Mouse (Mus musculus): ENCODE results near the gene Eif3f. TPM values are rescaled to one million over a fixed set of nuclear protein-coding genes. Genes with fewer than 3 reads are reported as not detected.

Gene Eif3f
- total and polyA plus RNA-seq, 3 experiments, result 86.9 to 172 (median 119) TPM

DNA sequence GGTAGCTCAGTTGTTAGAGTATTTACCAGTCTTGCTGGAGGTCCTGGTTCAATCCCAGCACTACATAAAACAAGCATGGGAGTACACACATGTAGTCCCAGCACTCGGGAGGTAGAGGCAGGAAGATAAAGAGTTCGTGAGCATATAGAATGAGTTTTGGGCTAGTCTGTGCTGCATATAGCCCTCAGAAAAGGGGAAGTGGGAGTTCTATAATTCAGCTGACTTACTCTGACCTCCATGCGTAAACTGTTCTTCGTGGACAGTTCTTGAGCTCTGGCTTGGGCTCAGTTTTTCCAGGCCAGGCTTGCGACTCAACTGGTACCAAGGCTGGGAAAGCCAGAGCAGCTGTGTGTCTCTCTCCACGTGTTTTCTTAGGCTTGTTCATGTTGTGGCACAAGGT, 18.6 kb downstream of the Eif3f start:
- in situ Hi-C loops (cut with MboI; ENCODE audit: low pct_ligation_motif_present, low pct_unique_long_range_greater_than_20kb, low sequenced_read_pairs), result no loop called here
- Histone ChIP-seq H3K27me3 (replicated peaks) (no peaks in the 10 kb centered on the region), H3K4me3 (replicated peaks in 1 of 3; ENCODE audit: low read depth in 2 of 3, low read length in 2 of 3, poor library complexity in 1 of 3) (no peak overlapping the region), H3K4me1 (ENCODE audit: control insufficient read depth in 1 of 2, insufficient read depth in 2 of 2) (peaks cover 0 to 12% of the 10 kb centered on the region in 2 experiments; a peak in 2 of 4 replicates), H3K4me2 (ENCODE audit: insufficient read depth, low read depth, poor library complexity, severe bottlenecking) (no peak overlapping the region), H3K9ac (ENCODE audit: insufficient read depth, low read depth) (no peak overlapping the region), H3K27ac (ENCODE audit: insufficient read depth, low read depth) (no peak overlapping the region), H3K9me3 (replicated peaks; ENCODE audit: low read length) (peaks cover 7% of the 10 kb centered on the region), H3K36me3 (replicated peaks in 1 of 2; ENCODE audit: control insufficient read depth in 1 of 2, insufficient read depth in 1 of 2, low read length in 1 of 2) (peaks cover 0 to 5% of the 10 kb centered on the region in 2 experiments), H3K79me2 (replicated peaks; ENCODE audit: control insufficient read depth, extremely low read depth, insufficient read depth, poor library complexity, severe bottlenecking) (no peaks in the 10 kb centered on the region)
- TF ChIP-seq RAD21 (IDR thresholded peaks at IDR 0.05; ENCODE audit: low read depth, low read length) (no peak), IRF4 (IDR thresholded peaks at IDR 0.05; ENCODE audit: low read depth, low read length) (peak; percentile 34; the same call in 1 of the 2 replicates), ETS1 (conservative IDR thresholded peaks at IDR 0.05; ENCODE audit: low read depth, low read length) (no peak), JUN (IDR thresholded peaks at IDR 0.05; ENCODE audit: insufficient read depth, low read depth, low read length) (no peak), SMC3 (IDR thresholded peaks at IDR 0.05; ENCODE audit: low read depth, low read length) (no peak), GABPA (IDR thresholded peaks at IDR 0.05; ENCODE audit: insufficient replicate concordance, low read depth, low read length) (no peak), NELFE (IDR thresholded peaks at IDR 0.05; ENCODE audit: low read depth, low read length) (no peak), MAX (IDR thresholded peaks at IDR 0.05; ENCODE audit: low read length) (no peak), TCF12 (IDR thresholded peaks at IDR 0.05; ENCODE audit: low read depth, low read length) (no peak)
- DNase-seq (ENCODE audit: extremely low read depth), result no peak
- dilution Hi-C loops (cut with MboI; ENCODE audit: extremely low pct_ligation_motif_present, extremely low pct_unique_long_range_greater_than_20kb, low sequenced_read_pairs), result no loop called here

DNA sequence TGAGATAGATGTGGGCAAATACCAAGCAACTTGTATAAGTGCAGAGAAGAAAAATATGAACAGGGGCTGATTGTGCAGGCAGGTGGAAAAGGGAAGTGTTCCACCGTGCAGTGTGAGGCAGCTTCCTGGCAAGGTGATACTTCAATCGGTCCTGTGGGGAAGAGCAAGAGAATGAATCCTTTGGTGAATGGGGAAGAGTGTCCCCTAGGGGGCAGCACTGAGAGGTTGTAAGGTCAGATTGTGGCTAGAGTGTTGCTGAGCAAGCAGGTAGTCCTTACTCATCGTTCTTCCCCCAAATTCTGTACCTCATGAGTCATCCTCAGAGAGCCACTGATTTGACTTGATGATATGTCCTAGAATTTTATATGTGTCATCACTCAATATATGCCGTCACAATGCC, 20.0 kb downstream of the Eif3f start:
- TF ChIP-seq SMC3 (IDR thresholded peaks at IDR 0.05; ENCODE audit: low read depth, low read length) (0 out of 2 replicates have a peak, but pooled peaks have one; percentile 8), CTCF (conservative IDR thresholded peaks at IDR 0.05 in 1 of 2, IDR thresholded peaks at IDR 0.05 in 1 of 2; ENCODE audit: low read depth in 2 of 2, low read length in 2 of 2) (peak; percentile 59 to 63; a peak in 3 of 4 replicates), USF2 (conservative IDR thresholded peaks at IDR 0.05; ENCODE audit: low read depth, low read length) (no peak)
- no peaks in the 10 kb centered on the region for H3K79me2 ChIP-seq (replicated peaks; ENCODE audit: control insufficient read depth, extremely low read depth, insufficient read depth, poor library complexity, severe bottlenecking)
- H3K4me1 ChIP-seq (ENCODE audit: control insufficient read depth in 1 of 2, insufficient read depth in 2 of 2), result peaks cover 0 to 12% of the 10 kb centered on the region in 2 experiments; a peak in 2 of 4 replicates
- H3K4me2 ChIP-seq (ENCODE audit: insufficient read depth, low read depth, poor library complexity, severe bottlenecking), result no peak overlapping the region
- no peak overlapping the region for H3K27ac ChIP-seq (ENCODE audit: insufficient read depth, low read depth)
- H3K27me3 ChIP-seq (replicated peaks), result no peaks in the 10 kb centered on the region
- in situ Hi-C loops (cut with MboI; ENCODE audit: low pct_ligation_motif_present, low pct_unique_long_range_greater_than_20kb, low sequenced_read_pairs), result no loop called here
- dilution Hi-C loops (cut with MboI; ENCODE audit: extremely low pct_ligation_motif_present, extremely low pct_unique_long_range_greater_than_20kb, low sequenced_read_pairs), result no loop called here
- H3K36me3 ChIP-seq (replicated peaks in 1 of 2; ENCODE audit: control insufficient read depth in 1 of 2, insufficient read depth in 1 of 2, low read length in 1 of 2), result peaks cover 0 to 4% of the 10 kb centered on the region in 2 experiments
- peaks cover 7% of the 10 kb centered on the region for H3K9me3 ChIP-seq (replicated peaks; ENCODE audit: low read length)
- no peak overlapping the region for H3K9ac ChIP-seq (ENCODE audit: insufficient read depth, low read depth)
- DNase-seq (ENCODE audit: extremely low read depth), result peak; percentile 68
- no peak overlapping the region for H3K4me3 ChIP-seq (replicated peaks in 1 of 3; ENCODE audit: low read depth in 2 of 3, low read length in 2 of 3, poor library complexity in 1 of 3)

DNA sequence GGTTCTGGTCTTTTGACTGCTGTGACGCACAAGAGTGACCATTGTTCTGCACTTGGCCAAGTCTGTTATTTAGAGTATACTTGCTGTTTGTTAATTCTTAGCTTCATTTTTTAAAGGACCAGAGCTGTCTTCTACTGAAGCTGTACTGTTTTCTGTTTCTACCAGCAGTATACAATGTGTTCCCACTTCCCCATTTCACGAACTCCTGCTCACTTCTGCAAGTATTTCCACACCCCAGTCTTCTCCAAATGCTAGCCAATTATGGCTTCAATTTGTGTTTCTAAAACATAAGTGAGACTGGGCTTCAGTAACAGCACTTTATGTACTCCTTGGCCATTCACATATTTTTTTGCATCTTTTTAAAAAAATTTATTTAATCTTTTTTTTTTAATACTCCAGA, 23.5 kb downstream of the Eif3f start:
- dilution Hi-C loops (cut with MboI; ENCODE audit: extremely low pct_ligation_motif_present, extremely low pct_unique_long_range_greater_than_20kb, low sequenced_read_pairs) (no loop called here), in situ Hi-C loops (cut with MboI; ENCODE audit: low pct_ligation_motif_present, low pct_unique_long_range_greater_than_20kb, low sequenced_read_pairs) (no loop called here)
- H3K9ac ChIP-seq (ENCODE audit: insufficient read depth, low read depth), result no peak overlapping the region
- no peak overlapping the region for H3K4me3 ChIP-seq (replicated peaks in 1 of 3; ENCODE audit: low read depth in 2 of 3, low read length in 2 of 3, poor library complexity in 1 of 3)
- no peaks in the 10 kb centered on the region for H3K36me3 ChIP-seq (replicated peaks in 1 of 2; ENCODE audit: control insufficient read depth in 1 of 2, insufficient read depth in 1 of 2, low read length in 1 of 2)
- peaks cover 2% of the 10 kb centered on the region for H3K27me3 ChIP-seq (replicated peaks)
- no peak overlapping the region for H3K4me2 ChIP-seq (ENCODE audit: insufficient read depth, low read depth, poor library complexity, severe bottlenecking)
- peaks cover 0 to 10% of the 10 kb centered on the region in 2 experiments; a peak in 2 of 4 replicates for H3K4me1 ChIP-seq (ENCODE audit: control insufficient read depth in 1 of 2, insufficient read depth in 2 of 2)
- H3K27ac ChIP-seq (ENCODE audit: insufficient read depth, low read depth), result no peak overlapping the region
- no peak for TF ChIP-seq HCFC1 (IDR thresholded peaks at IDR 0.05; ENCODE audit: low read depth, low read length)
- TF ChIP-seq SMC3 (IDR thresholded peaks at IDR 0.05; ENCODE audit: low read depth, low read length), result no peak
- no peak for TF ChIP-seq ZKSCAN1 (IDR thresholded peaks at IDR 0.05; ENCODE audit: borderline replicate concordance, low read depth, low read length)
- TF ChIP-seq USF1 (IDR thresholded peaks at IDR 0.05; ENCODE audit: low read depth, low read length), result no peak
- TF ChIP-seq RAD21 (IDR thresholded peaks at IDR 0.05; ENCODE audit: low read depth, low read length), result no peak
- no peak for TF ChIP-seq MEF2A (IDR thresholded peaks at IDR 0.05; ENCODE audit: borderline replicate concordance, low read depth, low read length)
- H3K9me3 ChIP-seq (replicated peaks; ENCODE audit: low read length), result no peaks in the 10 kb centered on the region
- H3K79me2 ChIP-seq (replicated peaks; ENCODE audit: control insufficient read depth, extremely low read depth, insufficient read depth, poor library complexity, severe bottlenecking), result no peaks in the 10 kb centered on the region
- no peak for DNase-seq (ENCODE audit: extremely low read depth)
